Mouse (Mus musculus) liver, postnatal 0 days (tissue): Measurements from ENCODE around the gene Zbtb48. TPM values are rescaled to one million over a fixed set of nuclear protein-coding genes. Genes with fewer than 3 reads are reported as not detected.
"Not testable (repeated sequence)": the region's sequence is repeated elsewhere in the genome, so short reads cannot be mapped to it uniquely, and the experiment has no call there.

Source experiments
- ATAC-seq: fragments of 200-750 bp; cut with Nextera tagmentation; 2 replicates; pipeline ENCODE4 v1.8.0; 2017; ENCODE audit warnings: mild to moderate bottlenecking, moderate library complexity
- DNase-seq: peaks from one replicate; pipeline ENCODE4 v3.0.0-alpha.2; 2016
- H3K27ac ChIP-seq: fragments of 300-500 bp; sonication (generic); 2 replicates; pipeline ENCODE4 v1.5.1; 2014; ENCODE audit warnings: antibody characterized with exemption, moderate library complexity, mild to moderate bottlenecking, low read depth
- H3K27me3 ChIP-seq: fragments of 300-500 bp; sonication (generic); 2 replicates; pipeline ENCODE4 v1.6.1; 2014; ENCODE audit warnings: low read length, control low read depth, mixed read lengths; ENCODE audit not compliant: insufficient read depth
- H3K36me3 ChIP-seq: fragments of 300-500 bp; sonication (generic); replicated peaks from 2 replicates; pipeline ENCODE4 v1.6.1; 2014; ENCODE audit warnings: mild to moderate bottlenecking, control low read depth, low read length, moderate library complexity, mixed read lengths; ENCODE audit not compliant: insufficient read depth
- H3K4me1 ChIP-seq: fragments of 300-500 bp; sonication (generic); 2 replicates; pipeline ENCODE4 v1.6.1; 2014; ENCODE audit warnings: antibody characterized with exemption, mild to moderate bottlenecking, control low read depth; ENCODE audit not compliant: insufficient read depth
- H3K4me2 ChIP-seq: fragments of 300-500 bp; sonication (generic); 2 replicates; pipeline ENCODE4 v1.6.1; 2014; ENCODE audit warnings: low read depth, mild to moderate bottlenecking, low read length, moderate library complexity, mixed read lengths
- H3K4me3 ChIP-seq: fragments of 300-500 bp; sonication (generic); 2 replicates; pipeline ENCODE4 v1.5.1; 2014; ENCODE audit warnings: low read depth, low read length
- H3K9ac ChIP-seq: fragments of 300-500 bp; sonication (generic); replicated peaks from 2 replicates; pipeline ENCODE4 v1.6.1; 2014; ENCODE audit warnings: mild to moderate bottlenecking, moderate library complexity
- H3K9me3 ChIP-seq: fragments of 300-500 bp; sonication (generic); 2 replicates; pipeline ENCODE4 v1.6.1; 2016; ENCODE audit warnings: mild to moderate bottlenecking, control low read depth, low read length, mixed read lengths
- CTCF ChIP-seq: sonication (generic); IDR thresholded peaks from 2 replicates; pipeline ENCODE4 v1.5.1; 2016; ENCODE audit warnings: antibody characterized with exemption, low read depth
- EP300 ChIP-seq: IDR thresholded peaks from 2 replicates; pipeline ENCODE4 v1.6.1; 2016; ENCODE audit warnings: antibody characterized with exemption, low read depth, mild to moderate bottlenecking
- WGBS: fragments of 180-500 bp; shearing (Covaris S2); extraction: QIAGEN DNeasy Blood & Tissue Kit; methylation state at CpG from one replicate; pipeline ENCODE4 v1.1.7; 2014; ENCODE audit not compliant: insufficient replicate concordance; 5-methylcytosine and 5-hydroxymethylcytosine counted together
- polyA plus RNA-seq: library from polyadenylated mRNA; unstranded; fragments of >200 nt; fragmentation: Nextera tagmentation; extraction: Ambion mirVana; gene quantifications from 2 replicates; pipeline ENCODE4 v1.2.1, GENCODE M21; 2015

The Zbtb48 gene
- polyA plus RNA-seq, 1 experiment from 2014 or later: 7.4 TPM

DNA sequence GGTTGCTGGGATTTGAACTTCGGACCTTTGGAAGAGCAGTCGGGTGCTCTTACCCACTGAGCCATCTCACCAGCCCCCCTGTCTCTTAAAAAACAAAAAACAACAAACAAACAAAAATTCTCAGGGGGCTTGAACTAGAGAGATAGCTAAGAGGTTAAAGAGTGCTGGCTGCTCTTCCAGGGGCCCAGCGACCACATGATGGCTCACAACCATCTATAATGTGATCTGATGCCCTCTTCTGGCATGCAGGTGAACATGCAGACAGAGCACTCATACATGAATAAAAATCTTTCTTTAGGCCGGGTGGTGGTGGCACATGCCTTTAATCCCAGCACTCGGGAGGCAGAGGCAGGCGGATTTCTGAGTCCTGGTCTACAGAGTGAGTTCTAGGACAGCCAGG, 9.0 kb upstream of the Zbtb48 start:
- H3K27ac ChIP-seq, H3K9me3 ChIP-seq, H3K9ac ChIP-seq, H3K4me2 ChIP-seq, ATAC-seq, DNase-seq, H3K27me3 ChIP-seq, H3K4me3 ChIP-seq, H3K36me3 ChIP-seq: not testable (repeated sequence)
- H3K4me1 ChIP-seq: peaks cover 11% of the 10 kb centered on the region
- WGBS: 89% methylated on average over 6 of the region's 6 CpGs
- peak; percentile 52; the same call in 1 of the 2 replicates for TF ChIP-seq CTCF

DNA sequence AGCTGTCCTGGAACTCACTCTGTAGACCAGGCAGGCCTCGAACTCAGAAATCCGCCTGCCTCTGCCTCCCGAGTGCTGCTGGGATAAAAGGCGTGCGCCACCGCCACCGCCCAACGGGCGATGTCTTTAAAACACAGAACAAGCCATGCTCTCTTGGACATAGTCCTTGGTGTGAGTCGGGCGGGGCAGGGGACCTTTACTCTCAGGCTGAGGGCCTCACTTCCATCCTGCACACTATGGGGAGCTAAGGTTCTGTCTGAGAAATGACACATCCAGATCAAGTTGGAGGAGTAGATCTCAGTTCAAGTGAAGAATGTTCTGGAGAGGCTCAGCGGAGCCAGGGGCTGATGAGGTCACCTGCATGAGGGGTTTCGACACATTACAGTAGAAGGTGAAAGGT, 5.5 kb upstream of the Zbtb48 start:
- no peak for DNase-seq
- no peak for ATAC-seq
- TF ChIP-seq EP300: no peak
- no peak for TF ChIP-seq CTCF

GRCm38 (mm10) chr4:152029997-152030396, 2.5 kb upstream of the Zbtb48 start:
- no peak for DNase-seq

More for the DNA sequence above, 5.5 kb upstream of the Zbtb48 start:
- Histone ChIP-seq H3K27me3 (no peaks in the 10 kb centered on the region), H3K4me2 (no peak overlapping the region), H3K9me3 (no peaks in the 10 kb centered on the region), H3K36me3 (no peaks in the 10 kb centered on the region), H3K4me1 (peaks cover 7% of the 10 kb centered on the region), H3K27ac (no peak overlapping the region), H3K9ac (no peak overlapping the region), H3K4me3 (no peak overlapping the region)
- 85% methylated on average over 13 of the region's 13 CpGs for WGBS

GRCm38 (mm10) chr4:152029087-152029486, 1.6 kb upstream of the Zbtb48 start:
- no peak for TF ChIP-seq EP300
- TF ChIP-seq CTCF: peak; percentile 65
- no peak overlapping the region for H3K9ac ChIP-seq
- 36% methylated on average over 5 of the region's 5 CpGs for WGBS
- no peak overlapping the region for H3K27ac ChIP-seq
- DNase-seq (no peak), ATAC-seq (no peak)
- H3K27me3 ChIP-seq: no peaks in the 10 kb centered on the region
- H3K36me3 ChIP-seq: 0 out of 2 replicates have a peak, but pooled peaks cover 5% of the 10 kb centered on the region
- H3K4me3 ChIP-seq: no peak overlapping the region
- H3K9me3 ChIP-seq: no peaks in the 10 kb centered on the region
- peaks cover 31% of the 10 kb centered on the region for H3K4me1 ChIP-seq
- no peak overlapping the region for H3K4me2 ChIP-seq

More at GRCm38 (mm10) chr4:152029997-152030396, 2.5 kb upstream of the Zbtb48 start:
- no peaks in the 10 kb centered on the region for H3K9me3 ChIP-seq
- H3K4me2 ChIP-seq: no peak overlapping the region
- H3K27me3 ChIP-seq: no peaks in the 10 kb centered on the region
- H3K9ac ChIP-seq: no peak overlapping the region
- WGBS: 79% methylated on average over 4 of the region's 4 CpGs
- no peak for TF ChIP-seq EP300
- TF ChIP-seq CTCF: peak; percentile 37
- peaks cover 30% of the 10 kb centered on the region for H3K4me1 ChIP-seq
- H3K36me3 ChIP-seq: no peaks in the 10 kb centered on the region
- H3K4me3 ChIP-seq: no peak overlapping the region
- no peak overlapping the region for H3K27ac ChIP-seq
- no peak for ATAC-seq

DNA sequence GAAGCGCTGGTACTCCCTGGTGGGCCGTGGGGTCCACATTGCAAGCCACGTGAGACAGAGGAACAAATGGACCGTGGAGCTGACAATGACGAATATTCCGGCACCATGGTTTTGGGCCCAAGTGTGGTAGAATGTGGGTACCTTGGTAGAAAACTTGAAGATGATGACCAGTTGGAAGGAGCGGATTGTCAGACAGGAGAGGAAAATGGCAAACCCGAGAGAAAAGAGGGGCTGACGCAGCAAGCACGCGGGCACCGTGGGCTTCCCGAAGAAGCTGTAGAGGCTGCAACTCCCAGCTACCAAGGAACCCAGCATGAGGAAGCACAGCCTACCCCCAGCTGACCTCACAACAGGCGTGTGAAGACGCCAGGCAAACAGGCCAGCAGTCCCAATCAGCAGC, 985 bp upstream of the Zbtb48 start:
- H3K4me3 ChIP-seq: peak overlapping the region; percentile 61; the same call in 1 of the 2 replicates
- no peak overlapping the region for H3K9ac ChIP-seq
- ATAC-seq (no peak), DNase-seq (no peak)
- 72% methylated on average over 15 of the region's 15 CpGs for WGBS
- no peak overlapping the region for H3K27ac ChIP-seq
- H3K4me1 ChIP-seq: peaks cover 31% of the 10 kb centered on the region
- TF ChIP-seq EP300 (no peak), CTCF (no peak)
- H3K36me3 ChIP-seq: 0 out of 2 replicates have a peak, but pooled peaks cover 5% of the 10 kb centered on the region
- H3K27me3 ChIP-seq: no peaks in the 10 kb centered on the region
- H3K9me3 ChIP-seq: no peaks in the 10 kb centered on the region
- peak overlapping the region; percentile 98 for H3K4me2 ChIP-seq

- Histone ChIP-seq H3K27me3 (no peaks in the 10 kb centered on the region), H3K9me3 (no peaks in the 10 kb centered on the region), H3K4me3 (peak overlapping the region; percentile 61), H3K4me1 (peaks cover 31% of the 10 kb centered on the region), H3K36me3 (peaks cover 12% of the 10 kb centered on the region), H3K27ac (peak overlapping the region; percentile 87), H3K4me2 (peak overlapping the region; percentile 98), H3K9ac (peak overlapping the region; percentile 75)
- WGBS: 3% methylated on average over 35 of the region's 41 CpGs
- TF ChIP-seq CTCF (peak; percentile 19; the same call in 1 of the 2 replicates), EP300 (no peak)
- peak; percentile 77 for DNase-seq
- ATAC-seq: peak; percentile 75
Observed at GRCm38 (mm10) chr4:152026751-152027508, 541 bp downstream of the Zbtb48 start.
